Mouse (Mus musculus) lung, postnatal 14 days (tissue): ENCODE results near the gene Coro2b.

Source experiments
- DNase-seq: peaks from one replicate; pipeline ENCODE4 v3.0.0; 2021

Gene Coro2b

GRCm38 (mm10) chr9:62432261-62433060, 104.4 kb downstream of the Coro2b start:
- DNase-seq = no peak

- no peak for DNase-seq
These were observed 106.1 kb downstream of the Coro2b start for GRCm38 (mm10) chr9:62430741-62431140.

GRCm38 (mm10) chr9:62427010-62427409, 109.8 kb downstream of the Coro2b start:
- DNase-seq = no peak

- DNase-seq = no peak
These were observed 110.3 kb downstream of the Coro2b start for GRCm38 (mm10) chr9:62426531-62426930.

GRCm38 (mm10) chr9:62426021-62426420, 110.8 kb downstream of the Coro2b start:
- DNase-seq = no peak

GRCm38 (mm10) chr9:62425265-62425664, 111.6 kb downstream of the Coro2b start:
- peak; percentile 37 for DNase-seq

- no peak for DNase-seq
These were observed 113.0 kb downstream of the Coro2b start for GRCm38 (mm10) chr9:62423871-62424270.

GRCm38 (mm10) chr9:62422926-62423325, 113.9 kb downstream of the Coro2b start:
- no peak for DNase-seq

GRCm38 (mm10) chr9:62421911-62422310, 114.9 kb downstream of the Coro2b start:
- DNase-seq = no peak

GRCm38 (mm10) chr9:62421027-62421426, 115.8 kb downstream of the Coro2b start:
- DNase-seq = peak; percentile 87

GRCm38 (mm10) chr9:62420261-62420917, 116.5 kb downstream of the Coro2b start:
- peak; percentile 46 for DNase-seq

- no peak for DNase-seq
These were observed 118.1 kb downstream of the Coro2b start for GRCm38 (mm10) chr9:62418742-62419141.

GRCm38 (mm10) chr9:62407357-62408146, 129.3 kb downstream of the Coro2b start:
- DNase-seq = peak; percentile 50

GRCm38 (mm10) chr9:62406423-62407013, 130.3 kb downstream of the Coro2b start:
- DNase-seq = no peak

- DNase-seq = no peak
These were observed 135.3 kb downstream of the Coro2b start for GRCm38 (mm10) chr9:62401589-62401988.

- DNase-seq = no peak
These were observed 136.2 kb downstream of the Coro2b start for GRCm38 (mm10) chr9:62400531-62401170.

GRCm38 (mm10) chr9:62394163-62394562, 142.7 kb downstream of the Coro2b start:
- no peak for DNase-seq

- DNase-seq = no peak
These were observed 143.3 kb downstream of the Coro2b start for GRCm38 (mm10) chr9:62393531-62393930.

- DNase-seq = no peak
These were observed 147.1 kb downstream of the Coro2b start for GRCm38 (mm10) chr9:62389735-62390134.

GRCm38 (mm10) chr9:62385727-62386518, 150.9 kb downstream of the Coro2b start:
- DNase-seq = no peak

- DNase-seq = no peak
These were observed 151.8 kb downstream of the Coro2b start for GRCm38 (mm10) chr9:62385062-62385461.
